Mouse (Mus musculus) bone marrow macrophage, adult 2 months (primary cell): Measurements from ENCODE around the gene Strn4. TPM values are rescaled to one million over a fixed set of nuclear protein-coding genes. Genes with fewer than 3 reads are reported as not detected.

Experiments
- H3K27ac ChIP-seq: 2 replicates; pipeline ENCODE4 v1.5.1; 2012; ENCODE audit warnings: low read depth, low read length; ENCODE audit not compliant: insufficient read depth
- H3K4me1 ChIP-seq: 2 replicates; pipeline ENCODE4 v1.6.1; 2012; ENCODE audit warnings: low read length; ENCODE audit not compliant: control insufficient read depth, insufficient read depth
- H3K4me3 ChIP-seq: 2 replicates; pipeline ENCODE4 v1.5.1; 2012; ENCODE audit warnings: mild to moderate bottlenecking, low read length, moderate library complexity; ENCODE audit not compliant: insufficient read depth
- CTCF ChIP-seq: IDR thresholded peaks from 2 replicates; pipeline ENCODE4 v1.5.1; 2012; ENCODE audit warnings: low read depth, mild to moderate bottlenecking, low read length, moderate library complexity
- POLR2A ChIP-seq: IDR thresholded peaks from 2 replicates; pipeline ENCODE4 v1.6.1; 2012; ENCODE audit warnings: mild to moderate bottlenecking, low read depth, low read length, borderline replicate concordance
- polyA plus RNA-seq: library from polyadenylated mRNA; stranded (reverse); fragments of >200 nt; gene quantifications from 2 replicates; pipeline ENCODE4 v1.2.4, GENCODE M21; 2012; ENCODE audit not compliant: missing spikeins, insufficient read depth, insufficient read length

The Strn4 gene
- 56.6 and 58.1 TPM in 2 replicates for polyA plus RNA-seq

- Histone ChIP-seq H3K27ac (peak within 1 kb of the TSS; percentile 46), H3K4me1 (peaks cover 30% of the 10 kb centered on the region), H3K4me3 (peak within 1 kb of the TSS; percentile 96)
- TF ChIP-seq POLR2A (no peak), CTCF (no peak)
Observed at GRCm38 (mm10) chr7:16815351-16815941, at the start of gene Strn4. TSS of gene Strn4 (plus strand) at chr7:16815889.

GRCm38 (mm10) chr7:16766443-16766842, 49.2 kb upstream of the Strn4 start:
- H3K4me3 ChIP-seq: no peak overlapping the region
- no peak for TF ChIP-seq POLR2A
- no peak for TF ChIP-seq CTCF
- H3K27ac ChIP-seq: no peak overlapping the region
- H3K4me1 ChIP-seq: peaks cover 3% of the 10 kb centered on the region; the same call in 1 of the 2 replicates

- Histone ChIP-seq H3K4me1 (0 out of 2 replicates have a peak, but pooled peaks cover 3% of the 10 kb centered on the region), H3K27ac (no peak overlapping the region), H3K4me3 (no peak overlapping the region)
- TF ChIP-seq POLR2A: no peak
- no peak for TF ChIP-seq CTCF
Observed at GRCm38 (mm10) chr7:16775888-16776287, 39.8 kb upstream of the Strn4 start.

GRCm38 (mm10) chr7:16780076-16780475, 35.6 kb upstream of the Strn4 start:
- Histone ChIP-seq H3K4me3 (no peak overlapping the region), H3K4me1 (peaks cover 10% of the 10 kb centered on the region), H3K27ac (no peak overlapping the region)
- TF ChIP-seq POLR2A (no peak), CTCF (no peak)

GRCm38 (mm10) chr7:16780825-16781554, 34.7 kb upstream of the Strn4 start, which contains the start of gene Slc1a5:
TSS of gene Slc1a5 (plus strand) at chr7:16781340.
- Histone ChIP-seq H3K4me1 (peaks cover 13% of the 10 kb centered on the region), H3K4me3 (peak within 1 kb of the TSS; percentile 91), H3K27ac (peak within 1 kb of the TSS; percentile 52)
- TF ChIP-seq POLR2A (peak; percentile 99), CTCF (no peak)

GRCm38 (mm10) chr7:16781555-16781815, 34.2 kb upstream of the Strn4 start:
- Histone ChIP-seq H3K27ac (peak overlapping the region; percentile 32), H3K4me3 (peak overlapping the region; percentile 91), H3K4me1 (peaks cover 13% of the 10 kb centered on the region)
- no peak for TF ChIP-seq POLR2A
- no peak for TF ChIP-seq CTCF

- TF ChIP-seq CTCF (no peak), POLR2A (0 out of 2 replicates have a peak, but pooled peaks have one; percentile 49)
- H3K4me1 ChIP-seq: peaks cover 13% of the 10 kb centered on the region
Observed at GRCm38 (mm10) chr7:16781816-16782554, 33.7 kb upstream of the Strn4 start.

GRCm38 (mm10) chr7:16782555-16783125, 33.0 kb upstream of the Strn4 start:
- H3K4me1 ChIP-seq: peaks cover 13% of the 10 kb centered on the region
- peak overlapping the region; percentile 52 for H3K27ac ChIP-seq
- H3K4me3 ChIP-seq: peak overlapping the region; percentile 91
- TF ChIP-seq CTCF: no peak
- no peak for TF ChIP-seq POLR2A

More at GRCm38 (mm10) chr7:16781816-16782554, 33.7 kb upstream of the Strn4 start:
- Histone ChIP-seq H3K27ac (peak overlapping the region; percentile 52), H3K4me3 (peak overlapping the region; percentile 91)

GRCm38 (mm10) chr7:16783224-16783688, 32.4 kb upstream of the Strn4 start:
- TF ChIP-seq POLR2A (no peak), CTCF (no peak)
- Histone ChIP-seq H3K27ac (peak overlapping the region; percentile 52), H3K4me3 (peak overlapping the region; percentile 91), H3K4me1 (peaks cover 13% of the 10 kb centered on the region)

GRCm38 (mm10) chr7:16783758-16784415, 31.8 kb upstream of the Strn4 start:
- Histone ChIP-seq H3K4me3 (peak overlapping the region; percentile 91), H3K27ac (peak overlapping the region; percentile 17), H3K4me1 (peaks cover 13% of the 10 kb centered on the region)
- no peak for TF ChIP-seq CTCF
